Mouse (Mus musculus) adipocyte (in vitro differentiated cells): Measurements from ENCODE around the gene Prokr2.

Experiments used
- DNase-seq: peaks from one replicate; pipeline ENCODE4 v3.0.0-alpha.2; 2016; ENCODE audit warnings: low spot score

Gene Prokr2

GRCm38 (mm10) chr2:132385194-132385838 lies at the start of gene Prokr2:
TSS of gene Prokr2 (minus strand) at chr2:132385447.
- DNase-seq = no peak

- no peak for DNase-seq
Measured at GRCm38 (mm10) chr2:132427160-132427941, 42.1 kb upstream of the Prokr2 start.

GRCm38 (mm10) chr2:132425576-132425975 lies 40.3 kb upstream of the Prokr2 start:
- no peak for DNase-seq

- no peak for DNase-seq
Measured at GRCm38 (mm10) chr2:132423411-132424047, 38.3 kb upstream of the Prokr2 start.

GRCm38 (mm10) chr2:132422846-132423245 lies 37.6 kb upstream of the Prokr2 start:
- no peak for DNase-seq

GRCm38 (mm10) chr2:132418414-132418813 lies 33.2 kb upstream of the Prokr2 start:
- no peak for DNase-seq

GRCm38 (mm10) chr2:132410126-132410525 lies 24.9 kb upstream of the Prokr2 start:
- DNase-seq = no peak

GRCm38 (mm10) chr2:132398136-132398535 lies 12.9 kb upstream of the Prokr2 start:
- no peak for DNase-seq

- DNase-seq = no peak
Measured at GRCm38 (mm10) chr2:132395753-132396152, 10.5 kb upstream of the Prokr2 start.

GRCm38 (mm10) chr2:132390607-132391160 lies 5.4 kb upstream of the Prokr2 start:
- DNase-seq = no peak

GRCm38 (mm10) chr2:132389562-132389961 lies 4.3 kb upstream of the Prokr2 start:
- no peak for DNase-seq

GRCm38 (mm10) chr2:132384511-132385193 lies 595 bp downstream of the Prokr2 start:
- DNase-seq = no peak

GRCm38 (mm10) chr2:132382308-132382707 lies 2.9 kb downstream of the Prokr2 start:
- DNase-seq = no peak

- DNase-seq = no peak
Measured at GRCm38 (mm10) chr2:132379690-132380089, 5.6 kb downstream of the Prokr2 start.

GRCm38 (mm10) chr2:132378602-132379150 lies 6.6 kb downstream of the Prokr2 start:
- no peak for DNase-seq

- DNase-seq = no peak
Measured at GRCm38 (mm10) chr2:132377436-132377835, 7.8 kb downstream of the Prokr2 start.

GRCm38 (mm10) chr2:132375721-132376120 lies 9.5 kb downstream of the Prokr2 start:
- no peak for DNase-seq

GRCm38 (mm10) chr2:132375135-132375534 lies 10.1 kb downstream of the Prokr2 start:
- no peak for DNase-seq

- DNase-seq = no peak
Measured at GRCm38 (mm10) chr2:132373748-132374147, 11.5 kb downstream of the Prokr2 start.

- no peak for DNase-seq
Measured at GRCm38 (mm10) chr2:132368433-132368832, 16.8 kb downstream of the Prokr2 start.

GRCm38 (mm10) chr2:132343846-132344245 lies 41.4 kb downstream of the Prokr2 start:
- DNase-seq = no peak

GRCm38 (mm10) chr2:132341293-132341692 lies 44.0 kb downstream of the Prokr2 start:
- DNase-seq = no peak
